Mouse (Mus musculus): Measurements from ENCODE around the gene Ctdspl.

Gene Ctdspl

GRCm38 (mm10) chr9:119088148-119088801 lies 162.0 kb downstream of the Ctdspl start:
- intact Hi-C loops (cut with DNase I) = no loop called here

GRCm38 (mm10) chr9:119089437-119089836 lies 163.2 kb downstream of the Ctdspl start:
- intact Hi-C loops (cut with DNase I) = no loop called here

GRCm38 (mm10) chr9:119090462-119090861 lies 164.2 kb downstream of the Ctdspl start:
- intact Hi-C loops (cut with DNase I) = no loop called here

- intact Hi-C loops (cut with DNase I) = no loop called here
These were observed 165.5 kb downstream of the Ctdspl start for GRCm38 (mm10) chr9:119091581-119092310.

GRCm38 (mm10) chr9:119092473-119093418 lies 166.5 kb downstream of the Ctdspl start:
- intact Hi-C loops (cut with DNase I) = no loop called here

Small RNA genes within 50 kb of the gene (microRNA-seq; reads per million reads assigned to microRNA genes)
- 3.1 to 4.5 reads per million in 2 experiments for gene Mir26a-1
